Mouse (Mus musculus) heart, embryonic 10.5 days (tissue): ENCODE measurements around the gene Lgi1. TPM values are rescaled to one million over a fixed set of nuclear protein-coding genes. Genes with fewer than 3 reads are reported as not detected.
A peak's percentile ranks its signal among the peaks of the same experiment; 100 is the strongest.

Source experiments
- DNase-seq: peaks from one replicate; pipeline ENCODE4 v3.0.0-alpha.2; 2017; ENCODE audit warnings: low spot score
- H3K27ac ChIP-seq: fragments of 300-500 bp; sonication (generic); 2 replicates; pipeline ENCODE4 v1.5.1; 2016; ENCODE audit warnings: mild to moderate bottlenecking
- H3K27me3 ChIP-seq: fragments of 300-500 bp; sonication (generic); 2 replicates; pipeline ENCODE4 v1.6.1; 2016; ENCODE audit warnings: mild to moderate bottlenecking; ENCODE audit not compliant: poor library complexity, insufficient read depth, severe bottlenecking
- H3K36me3 ChIP-seq: fragments of 300-500 bp; sonication (generic); 2 replicates; pipeline ENCODE4 v1.6.1; 2016; ENCODE audit warnings: mild to moderate bottlenecking, moderate library complexity
- H3K4me1 ChIP-seq: fragments of 300-500 bp; sonication (generic); 2 replicates; pipeline ENCODE4 v1.6.1; 2016; ENCODE audit warnings: mild to moderate bottlenecking
- H3K4me3 ChIP-seq: fragments of 300-500 bp; sonication (generic); 2 replicates; pipeline ENCODE4 v1.5.1; 2016; ENCODE audit warnings: mild to moderate bottlenecking, moderate library complexity
- H3K9me3 ChIP-seq: fragments of 300-500 bp; sonication (generic); 2 replicates; pipeline ENCODE4 v1.6.1; 2016; ENCODE audit warnings: mild to moderate bottlenecking, moderate library complexity
- WGBS: fragments of 180-500 bp; shearing (Covaris S2); methylation state at CpG from one replicate; pipeline ENCODE4 v1.1.7; 2016; 5-methylcytosine and 5-hydroxymethylcytosine counted together
- polyA plus RNA-seq: library from polyadenylated mRNA; unstranded; fragments of >200 nt; fragmentation: Nextera tagmentation; extraction: Ambion mirVana; gene quantifications from 2 replicates; pipeline ENCODE4 v1.2.1, GENCODE M21; 2016

Lgi1 gene
- polyA plus RNA-seq, 1 experiment from 2014 or later: 0.38 TPM

DNA sequence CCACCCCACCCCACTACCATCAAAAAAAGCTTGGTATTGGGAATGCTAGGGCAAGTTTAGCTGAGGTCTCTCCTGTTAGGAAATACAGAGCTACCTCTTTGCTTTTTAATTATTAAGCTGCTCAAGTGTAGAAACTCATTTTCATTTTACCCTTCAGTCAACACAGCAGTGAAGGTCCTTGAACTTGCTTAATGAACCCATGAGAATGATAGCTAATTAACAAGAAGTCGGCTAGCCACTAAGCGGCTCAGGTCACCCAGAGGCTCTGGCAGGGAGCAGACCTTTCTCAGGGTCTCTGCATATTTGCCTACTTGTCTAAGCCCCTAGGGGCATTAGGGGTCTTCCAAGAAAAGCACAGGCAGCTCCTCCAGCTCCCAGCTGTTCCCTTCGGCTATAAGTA, 75.4 kb downstream of the Lgi1 start:
- Histone ChIP-seq H3K9me3 (no peaks in the 10 kb centered on the region), H3K4me3 (no peak overlapping the region), H3K4me1 (no peaks in the 10 kb centered on the region), H3K27ac (no peak overlapping the region), H3K27me3 (no peaks in the 10 kb centered on the region), H3K36me3 (no peaks in the 10 kb centered on the region)
- WGBS: 76% methylated on average over 3 of the region's 3 CpGs
- DNase-seq: no peak

DNA sequence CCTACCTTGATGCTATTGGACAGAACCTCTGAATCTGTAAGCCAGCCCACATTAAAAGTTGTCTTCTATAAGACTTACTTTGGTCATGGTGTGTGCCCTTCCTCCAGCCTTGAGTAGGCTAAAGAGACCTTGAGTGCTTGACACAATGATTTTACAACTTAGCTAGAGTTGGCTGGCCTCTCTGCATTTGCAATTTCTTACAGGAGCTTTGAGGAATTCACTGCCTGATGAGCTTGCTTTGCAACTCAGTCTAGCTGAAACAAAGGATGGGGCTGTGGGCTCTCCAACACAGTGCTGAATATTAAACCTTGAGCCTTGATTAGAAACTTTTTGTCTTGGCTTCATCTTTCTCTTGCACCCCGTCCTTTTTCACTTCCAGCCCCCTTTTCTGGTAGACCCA, 78.9 kb downstream of the Lgi1 start:
- 76% methylated on average over 1 of the region's 1 CpGs for WGBS
- Histone ChIP-seq H3K9me3 (no peaks in the 10 kb centered on the region), H3K27me3 (no peaks in the 10 kb centered on the region), H3K4me3 (no peak overlapping the region), H3K36me3 (no peaks in the 10 kb centered on the region), H3K4me1 (no peaks in the 10 kb centered on the region), H3K27ac (no peak overlapping the region)
- DNase-seq: no peak

DNA sequence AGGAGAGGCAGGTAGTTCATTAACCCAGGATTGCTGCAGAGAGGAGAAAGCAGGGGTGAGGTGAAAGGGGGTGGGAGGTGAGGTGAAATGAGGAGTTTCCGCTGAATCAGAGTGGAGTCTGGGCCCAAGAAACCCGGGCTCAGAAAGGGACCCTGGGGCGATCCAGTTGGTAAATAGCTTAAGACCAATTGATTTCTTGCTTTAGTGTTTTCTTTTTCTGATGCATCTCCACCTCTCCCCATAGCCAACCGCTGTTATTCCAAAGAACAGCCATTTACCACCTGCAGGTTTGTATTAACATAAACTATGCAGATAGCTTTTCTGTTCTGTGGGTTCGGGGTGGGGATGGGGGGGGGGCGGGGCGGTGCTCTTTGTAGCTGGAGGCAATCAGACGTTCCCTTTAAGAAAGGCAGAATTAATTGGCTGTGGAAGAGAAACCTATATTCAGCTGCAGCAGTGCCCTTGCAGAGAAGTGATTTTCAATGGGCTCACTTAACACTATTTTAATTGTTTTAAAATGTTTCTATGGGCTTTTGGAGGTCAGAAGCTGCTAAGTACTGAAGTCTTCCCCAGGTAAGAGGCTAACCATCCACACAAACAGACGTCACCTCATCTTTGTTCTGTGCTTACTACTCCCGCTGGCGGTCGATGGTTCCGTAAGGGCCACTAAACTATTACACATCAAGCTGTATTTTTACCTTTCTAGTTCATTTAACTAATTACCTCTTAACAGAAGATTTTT, 84.1 kb downstream of the Lgi1 start:
- DNase-seq: peak; percentile 7
- WGBS: 31% methylated on average over 13 of the region's 13 CpGs

DNA sequence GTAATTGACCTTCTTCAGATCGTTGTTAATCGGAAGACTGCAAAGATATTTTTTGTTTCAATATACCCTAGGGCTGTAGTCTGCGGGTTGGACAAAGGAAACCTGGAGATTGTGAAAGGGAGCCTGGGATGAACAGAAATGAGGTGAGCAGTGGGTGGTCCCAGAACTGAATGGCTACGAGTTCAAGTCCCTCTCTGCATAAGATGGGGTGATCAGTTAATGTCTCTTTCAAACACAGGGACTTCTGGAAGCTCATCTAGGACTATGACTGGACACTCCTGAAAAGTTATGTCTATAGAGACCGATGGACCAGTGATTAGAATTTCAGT, 84.6 kb downstream of the Lgi1 start:
- 72% methylated on average over 5 of the region's 5 CpGs for WGBS
- no peak for DNase-seq
- Histone ChIP-seq H3K9me3 (no peaks in the 10 kb centered on the region), H3K4me1 (no peaks in the 10 kb centered on the region), H3K27me3 (no peaks in the 10 kb centered on the region), H3K27ac (no peak overlapping the region), H3K4me3 (no peak overlapping the region), H3K36me3 (no peaks in the 10 kb centered on the region)

More for the DNA sequence above, 84.1 kb downstream of the Lgi1 start:
- H3K4me3 ChIP-seq: no peak overlapping the region
- H3K36me3 ChIP-seq: no peaks in the 10 kb centered on the region
- no peaks in the 10 kb centered on the region for H3K9me3 ChIP-seq
- no peak overlapping the region for H3K27ac ChIP-seq
- H3K27me3 ChIP-seq: no peaks in the 10 kb centered on the region
- no peaks in the 10 kb centered on the region for H3K4me1 ChIP-seq

DNA sequence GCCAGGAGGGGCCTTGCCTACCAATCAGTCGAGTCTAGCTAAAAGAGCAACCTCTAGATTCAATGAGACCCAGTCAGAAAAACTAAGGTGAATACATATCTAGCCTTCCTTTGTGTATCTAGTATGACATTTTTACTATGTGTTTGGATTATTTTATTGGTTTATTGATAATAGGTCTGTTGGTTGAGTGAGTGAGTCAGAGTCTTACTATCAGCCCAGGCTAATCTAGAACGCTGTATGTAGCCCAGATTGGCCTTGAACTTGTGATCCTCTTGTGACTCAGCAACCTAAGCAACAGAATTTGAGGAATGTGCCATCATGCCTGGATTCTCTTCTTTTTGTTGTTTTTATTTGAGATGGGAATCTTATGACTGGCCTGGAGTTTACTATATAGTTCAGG, 86.9 kb downstream of the Lgi1 start:
- DNase-seq: peak; percentile 4

DNA sequence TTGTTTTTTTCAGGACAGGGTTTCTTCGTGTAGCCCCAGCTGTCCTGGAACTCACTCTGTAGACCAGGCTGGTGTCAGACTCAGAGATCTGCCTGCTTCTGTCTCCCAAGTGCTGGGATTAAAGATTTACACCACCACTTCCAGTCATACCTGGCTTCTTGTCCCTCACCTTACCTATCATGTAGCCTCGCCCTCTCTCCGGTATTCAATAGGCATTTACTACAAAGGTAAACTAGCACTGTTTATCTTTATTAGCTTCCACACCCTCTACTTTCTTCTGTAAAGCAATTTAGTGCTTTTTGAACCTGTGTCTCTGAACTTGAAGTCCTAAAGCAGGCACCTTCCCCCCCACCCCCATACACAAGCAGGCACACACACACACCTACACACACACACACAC, 87.4 kb downstream of the Lgi1 start:
- no peaks in the 10 kb centered on the region for H3K9me3 ChIP-seq
- no peaks in the 10 kb centered on the region for H3K4me1 ChIP-seq
- no peaks in the 10 kb centered on the region for H3K27me3 ChIP-seq
- H3K36me3 ChIP-seq: no peaks in the 10 kb centered on the region
- no peak overlapping the region for H3K27ac ChIP-seq
- 82% methylated on average over 3 of the region's 3 CpGs for WGBS
- no peak overlapping the region for H3K4me3 ChIP-seq
- DNase-seq: peak; percentile 20

More for the DNA sequence above, 86.9 kb downstream of the Lgi1 start:
- Histone ChIP-seq H3K4me3 (no peak overlapping the region), H3K9me3 (no peaks in the 10 kb centered on the region), H3K27ac (no peak overlapping the region), H3K4me1 (no peaks in the 10 kb centered on the region), H3K36me3 (no peaks in the 10 kb centered on the region), H3K27me3 (no peaks in the 10 kb centered on the region)
- WGBS: 75% methylated on average over 2 of the region's 2 CpGs

DNA sequence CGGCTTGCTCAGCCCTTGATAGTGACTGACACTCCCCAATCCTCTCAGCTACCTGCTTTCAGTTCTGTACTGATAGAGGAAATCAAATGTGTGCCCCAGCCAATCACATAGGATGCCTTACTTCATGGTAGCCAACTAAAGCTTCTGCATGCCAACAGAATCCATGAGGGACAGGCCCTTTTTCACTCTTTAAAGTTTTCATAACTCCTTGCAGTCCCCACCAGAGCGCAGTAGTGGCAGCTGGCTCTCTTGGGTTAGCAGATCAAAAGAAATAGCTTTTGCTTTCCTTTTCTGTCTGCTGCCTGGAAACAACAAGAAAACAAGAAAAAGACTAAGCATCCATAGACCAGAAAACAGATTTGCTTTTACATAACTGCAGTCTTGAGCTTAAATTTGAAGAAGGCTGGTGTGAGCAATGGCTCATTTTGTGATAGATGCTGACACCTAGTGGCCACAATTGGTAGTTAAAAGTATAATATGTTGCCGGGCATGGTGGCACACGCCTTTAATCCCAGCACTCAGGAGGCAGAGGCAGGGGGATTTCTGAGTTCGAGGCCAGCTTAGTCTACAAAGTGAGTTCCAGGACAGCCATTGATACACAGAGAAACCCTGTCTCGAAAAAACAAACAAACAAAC, 88.3 kb downstream of the Lgi1 start:
- Histone ChIP-seq H3K27ac (no peak overlapping the region), H3K9me3 (no peaks in the 10 kb centered on the region), H3K27me3 (no peaks in the 10 kb centered on the region), H3K36me3 (no peaks in the 10 kb centered on the region), H3K4me3 (no peak overlapping the region), H3K4me1 (no peaks in the 10 kb centered on the region)
- WGBS: 37% methylated on average over 6 of the region's 6 CpGs
- peak; percentile 67 for DNase-seq

DNA sequence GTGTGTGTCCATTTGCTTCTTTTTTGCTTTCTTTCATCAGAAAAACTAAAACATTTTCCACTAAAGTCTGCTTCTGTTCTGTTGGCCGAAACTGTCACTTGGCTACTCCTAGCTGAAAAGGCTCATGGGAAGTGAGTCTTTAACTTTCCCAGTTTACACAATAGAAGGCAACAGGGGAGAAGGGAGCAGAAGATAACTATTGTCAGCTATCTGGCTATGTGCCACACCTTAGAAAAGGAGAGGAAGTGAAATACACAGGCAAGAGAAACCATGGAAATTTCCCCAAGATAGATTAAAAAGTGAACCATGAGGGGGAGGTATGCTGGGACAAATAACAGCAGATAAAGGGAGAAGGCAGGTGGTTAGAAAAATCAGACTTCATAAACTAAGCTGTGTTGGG, 89.9 kb downstream of the Lgi1 start:
- no peaks in the 10 kb centered on the region for H3K9me3 ChIP-seq
- no peaks in the 10 kb centered on the region for H3K4me1 ChIP-seq
- H3K4me3 ChIP-seq: no peak overlapping the region
- no peak overlapping the region for H3K27ac ChIP-seq
- no peaks in the 10 kb centered on the region for H3K27me3 ChIP-seq
- H3K36me3 ChIP-seq: no peaks in the 10 kb centered on the region
- 73% methylated on average over 1 of the region's 1 CpGs for WGBS
- DNase-seq: no peak

DNA sequence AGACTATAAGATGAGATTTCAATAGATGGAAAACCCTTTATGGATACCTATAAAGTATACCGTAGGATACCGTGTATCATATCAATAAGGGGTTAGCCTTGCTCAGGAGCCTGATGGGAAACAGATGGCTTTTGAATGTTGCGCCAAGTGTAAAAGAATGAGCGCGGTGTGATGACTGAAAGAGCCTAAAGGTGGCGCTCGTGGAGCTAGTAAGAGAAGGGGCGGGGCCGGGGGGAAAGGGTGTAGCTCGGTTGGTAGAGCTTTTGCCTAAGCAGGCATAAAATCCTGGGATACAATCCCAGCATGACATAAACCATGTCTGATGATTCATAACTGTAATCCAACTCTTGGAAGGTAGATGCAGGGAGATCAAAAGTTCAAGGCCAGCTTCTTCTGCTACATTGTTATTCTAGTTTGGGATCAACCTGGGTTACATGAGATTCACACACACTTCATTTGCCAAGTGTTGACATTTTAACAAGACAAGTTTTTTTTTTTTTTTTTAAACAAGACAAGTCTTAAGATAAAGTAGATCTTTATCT, 90.6 kb downstream of the Lgi1 start:
- 53% methylated on average over 10 of the region's 10 CpGs for WGBS

DNA sequence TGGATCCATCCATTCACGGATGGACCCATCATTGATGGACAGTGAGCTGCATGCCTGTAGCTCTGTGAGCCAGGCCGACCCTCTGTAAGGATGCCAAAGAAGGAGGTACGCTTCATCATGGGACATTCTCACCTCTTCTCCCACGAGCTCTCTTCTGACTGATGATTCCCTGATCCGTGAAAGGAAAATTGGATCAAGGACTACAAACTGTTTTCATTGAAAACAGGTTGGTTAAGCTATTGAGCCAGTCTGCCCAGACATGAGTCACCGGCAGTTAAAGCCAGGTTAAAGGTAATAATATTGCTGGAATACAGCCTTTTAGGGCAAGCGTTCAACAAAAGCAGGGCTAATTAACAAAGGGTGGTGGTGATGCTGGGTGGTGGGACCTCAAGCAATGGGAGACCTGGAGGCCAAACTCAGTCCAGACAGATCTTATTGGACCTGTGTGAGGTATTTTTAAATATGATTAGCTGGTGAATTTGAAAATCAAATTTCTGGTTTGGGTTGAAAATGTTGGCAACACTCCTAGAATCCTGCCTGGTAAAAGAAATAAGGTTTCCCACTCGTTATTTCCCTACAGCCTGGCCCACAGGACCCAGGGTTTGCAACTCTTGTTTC, 92.0 kb downstream of the Lgi1 start:
- Histone ChIP-seq H3K9me3 (no peaks in the 10 kb centered on the region), H3K27me3 (no peaks in the 10 kb centered on the region), H3K4me1 (no peaks in the 10 kb centered on the region), H3K36me3 (no peaks in the 10 kb centered on the region), H3K4me3 (no peak overlapping the region), H3K27ac (no peak overlapping the region)
- 75% methylated on average over 8 of the region's 8 CpGs for WGBS
- peak; percentile 53 for DNase-seq

More for the DNA sequence above, 90.6 kb downstream of the Lgi1 start:
- peak; percentile 58 for DNase-seq
- H3K4me1 ChIP-seq: no peaks in the 10 kb centered on the region
- H3K36me3 ChIP-seq: no peaks in the 10 kb centered on the region
- no peak overlapping the region for H3K27ac ChIP-seq
- H3K4me3 ChIP-seq: no peak overlapping the region
- no peaks in the 10 kb centered on the region for H3K9me3 ChIP-seq
- H3K27me3 ChIP-seq: no peaks in the 10 kb centered on the region

DNA sequence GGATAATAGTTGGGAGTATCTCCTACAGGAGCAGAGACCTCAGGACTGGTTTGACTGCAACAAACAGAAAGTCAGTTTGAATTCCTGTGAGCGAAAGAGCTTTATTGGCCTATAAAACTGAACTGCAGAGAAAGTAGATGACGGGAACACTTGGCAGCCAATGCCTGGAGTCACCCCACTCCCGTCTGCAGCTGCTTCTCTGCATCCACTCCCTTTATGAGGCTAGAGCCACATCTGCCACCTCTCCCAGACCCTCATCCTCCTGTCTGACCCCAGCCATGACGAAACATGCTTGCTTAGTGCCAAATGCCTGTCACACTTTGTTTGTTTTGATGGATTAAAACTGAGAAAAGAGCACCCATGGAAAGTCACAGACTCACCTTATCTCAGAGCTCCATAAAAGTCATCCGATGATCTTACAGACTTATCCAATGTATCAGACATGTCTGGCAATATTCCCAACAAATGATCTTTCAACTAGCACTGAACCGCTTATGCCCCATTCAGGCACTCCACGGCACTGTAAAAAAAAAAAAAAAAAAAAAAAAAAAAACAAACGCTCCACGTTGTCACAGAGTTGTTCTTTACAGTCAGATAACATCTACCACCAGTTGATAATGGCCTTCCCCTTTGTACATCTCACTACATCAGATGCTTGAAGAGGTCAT, 93.8 kb downstream of the Lgi1 start:
- Histone ChIP-seq H3K36me3 (no peaks in the 10 kb centered on the region), H3K27me3 (no peaks in the 10 kb centered on the region), H3K9me3 (no peaks in the 10 kb centered on the region), H3K4me1 (no peaks in the 10 kb centered on the region), H3K27ac (no peak overlapping the region), H3K4me3 (no peak overlapping the region)
- WGBS: 66% methylated on average over 9 of the region's 9 CpGs
- DNase-seq: no peak

DNA sequence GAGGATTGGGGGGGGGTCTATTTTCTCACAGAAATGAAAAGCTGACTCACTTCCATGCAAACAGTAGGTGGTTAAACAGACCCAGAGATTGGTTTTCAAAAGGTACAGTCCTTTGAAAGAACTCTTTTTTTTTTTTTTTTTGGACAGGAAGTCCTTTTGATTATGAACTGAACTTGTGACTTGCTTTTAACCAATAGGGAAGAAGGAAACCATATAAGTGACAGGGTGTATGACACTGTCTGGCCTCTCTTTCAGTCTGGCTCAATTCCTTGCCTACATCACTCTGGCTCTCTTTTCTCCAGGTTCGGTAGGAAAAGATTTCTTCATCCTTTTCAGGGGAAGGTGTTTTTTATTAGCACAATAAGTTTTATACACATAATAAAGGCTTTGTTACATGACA, 95.0 kb downstream of the Lgi1 start:
- DNase-seq: no peak
- no peaks in the 10 kb centered on the region for H3K9me3 ChIP-seq
- no peaks in the 10 kb centered on the region for H3K27me3 ChIP-seq
- H3K4me3 ChIP-seq: no peak overlapping the region
- H3K27ac ChIP-seq: no peak overlapping the region
- H3K4me1 ChIP-seq: peaks cover 7% of the 10 kb centered on the region
- 79% methylated on average over 1 of the region's 1 CpGs for WGBS
- H3K36me3 ChIP-seq: no peaks in the 10 kb centered on the region
